Mouse (Mus musculus): ENCODE results near the gene Gnai3. TPM values are rescaled to one million over a fixed set of nuclear protein-coding genes. Genes with fewer than 3 reads are reported as not detected.

Gene Gnai3
- 29.1 TPM for polyA plus RNA-seq (2015; fragmentation: Illumina TruSeq; extraction: RNeasy Lipid Tissue Mini Kit (QIAGEN cat#74804); ENCODE audit: low read depth, low replicate concordance)

GRCm38 (mm10) chr3:108145534-108146445, at the start of gene Gnai3:
Gene Gnai3 (minus strand): TSS chr3:108146146.

GRCm38 (mm10) chr3:108186098-108187047, 40.4 kb upstream of the Gnai3 start, which contains the start of gene Amigo1:
Gene Amigo1 (plus strand): TSS chr3:108186335.

GRCm38 (mm10) chr3:108154656-108155055, 8.7 kb upstream of the Gnai3 start, which contains the start of gene Gpr61:
Gene Gpr61 (minus strand): TSS chr3:108154882.

GRCm38 (mm10) chr3:108092536-108093115, 53.3 kb downstream of the Gnai3 start, which contains the start of gene Gnat2:
Gene Gnat2 (plus strand): TSS chr3:108092789.

GRCm38 (mm10) chr3:108086470-108086979, 59.4 kb downstream of the Gnai3 start, which contains the start of gene Ampd2:
Gene Ampd2 (minus strand): TSS chr3:108086651.

Other genes with a start within 250 kb of the Gnai3 start
- 39.0 TPM for gene Gstm7, start 214.3 kb downstream of the Gnai3 start, polyA plus RNA-seq (2015; fragmentation: Illumina TruSeq; extraction: RNeasy Lipid Tissue Mini Kit (QIAGEN cat#74804); ENCODE audit: low read depth, low replicate concordance)
- gene Gstm6, start 202.4 kb downstream of the Gnai3 start, polyA plus RNA-seq (2015; fragmentation: Illumina TruSeq; extraction: RNeasy Lipid Tissue Mini Kit (QIAGEN cat#74804); ENCODE audit: low read depth, low replicate concordance) = 13.1 TPM
- not detected for gene Gstm3, start 176.9 kb downstream of the Gnai3 start, polyA plus RNA-seq (2015; fragmentation: Illumina TruSeq; extraction: RNeasy Lipid Tissue Mini Kit (QIAGEN cat#74804); ENCODE audit: low read depth, low replicate concordance)
- 4.4 TPM for gene Gstm2, start 159.7 kb downstream of the Gnai3 start, polyA plus RNA-seq (2015; fragmentation: Illumina TruSeq; extraction: RNeasy Lipid Tissue Mini Kit (QIAGEN cat#74804); ENCODE audit: low read depth, low replicate concordance)
- 334 TPM for gene Gstm1, start 128.2 kb downstream of the Gnai3 start, polyA plus RNA-seq (2015; fragmentation: Illumina TruSeq; extraction: RNeasy Lipid Tissue Mini Kit (QIAGEN cat#74804); ENCODE audit: low read depth, low replicate concordance)
- 11.8 TPM for gene Gstm4, start 101.3 kb downstream of the Gnai3 start, polyA plus RNA-seq (2015; fragmentation: Illumina TruSeq; extraction: RNeasy Lipid Tissue Mini Kit (QIAGEN cat#74804); ENCODE audit: low read depth, low replicate concordance)
- 48.7 TPM for gene Ampd2, start 59.5 kb downstream of the Gnai3 start, polyA plus RNA-seq (2015; fragmentation: Illumina TruSeq; extraction: RNeasy Lipid Tissue Mini Kit (QIAGEN cat#74804); ENCODE audit: low read depth, low replicate concordance)
- gene Gnat2, start 53.4 kb downstream of the Gnai3 start, polyA plus RNA-seq (2015; fragmentation: Illumina TruSeq; extraction: RNeasy Lipid Tissue Mini Kit (QIAGEN cat#74804); ENCODE audit: low read depth, low replicate concordance) = not detected
- gene Gpr61, start 8.7 kb upstream of the Gnai3 start, polyA plus RNA-seq (2015; fragmentation: Illumina TruSeq; extraction: RNeasy Lipid Tissue Mini Kit (QIAGEN cat#74804); ENCODE audit: low read depth, low replicate concordance) = 11.3 TPM
- 48.1 TPM for gene Amigo1, start 40.2 kb upstream of the Gnai3 start, polyA plus RNA-seq (2015; fragmentation: Illumina TruSeq; extraction: RNeasy Lipid Tissue Mini Kit (QIAGEN cat#74804); ENCODE audit: low read depth, low replicate concordance)
- 18.0 TPM for gene Cyb561d1, start 55.1 kb upstream of the Gnai3 start, polyA plus RNA-seq (2015; fragmentation: Illumina TruSeq; extraction: RNeasy Lipid Tissue Mini Kit (QIAGEN cat#74804); ENCODE audit: low read depth, low replicate concordance)
- 19.3 TPM for gene Atxn7l2, start 64.8 kb upstream of the Gnai3 start, polyA plus RNA-seq (2015; fragmentation: Illumina TruSeq; extraction: RNeasy Lipid Tissue Mini Kit (QIAGEN cat#74804); ENCODE audit: low read depth, low replicate concordance)
- gene Sypl2, start 80.5 kb upstream of the Gnai3 start, polyA plus RNA-seq (2015; fragmentation: Illumina TruSeq; extraction: RNeasy Lipid Tissue Mini Kit (QIAGEN cat#74804); ENCODE audit: low read depth, low replicate concordance) = 1.3 TPM
- gene Psma5, start 110.8 kb upstream of the Gnai3 start, polyA plus RNA-seq (2015; fragmentation: Illumina TruSeq; extraction: RNeasy Lipid Tissue Mini Kit (QIAGEN cat#74804); ENCODE audit: low read depth, low replicate concordance) = 183 TPM
- gene Sort1, start 137.9 kb upstream of the Gnai3 start, polyA plus RNA-seq (2015; fragmentation: Illumina TruSeq; extraction: RNeasy Lipid Tissue Mini Kit (QIAGEN cat#74804); ENCODE audit: low read depth, low replicate concordance) = 184 TPM
- not detected for gene Mybphl, start 218.8 kb upstream of the Gnai3 start, polyA plus RNA-seq (2015; fragmentation: Illumina TruSeq; extraction: RNeasy Lipid Tissue Mini Kit (QIAGEN cat#74804); ENCODE audit: low read depth, low replicate concordance)
- 14.2 TPM for gene Psrc1, start 237.7 kb upstream of the Gnai3 start, polyA plus RNA-seq (2015; fragmentation: Illumina TruSeq; extraction: RNeasy Lipid Tissue Mini Kit (QIAGEN cat#74804); ENCODE audit: low read depth, low replicate concordance)

Measured in brain, adult 10 weeks (tissue).